Mouse (Mus musculus) embryonic fibroblast, embryonic 13.5 days (primary cell): ENCODE measurements around the gene Zfp719.

Experiments used
- CTCF ChIP-seq: IDR thresholded peaks from 2 replicates; pipeline ENCODE4 v1.5.1; 2011; ENCODE audit warnings: mild to moderate bottlenecking, control low read depth, low read length, moderate library complexity, borderline replicate concordance; ENCODE audit not compliant: insufficient read depth
- POLR2A ChIP-seq: IDR thresholded peaks from 2 replicates; pipeline ENCODE4 v1.6.1; 2011; ENCODE audit warnings: low read depth, mild to moderate bottlenecking, control low read depth, low read length, moderate library complexity

DNA sequence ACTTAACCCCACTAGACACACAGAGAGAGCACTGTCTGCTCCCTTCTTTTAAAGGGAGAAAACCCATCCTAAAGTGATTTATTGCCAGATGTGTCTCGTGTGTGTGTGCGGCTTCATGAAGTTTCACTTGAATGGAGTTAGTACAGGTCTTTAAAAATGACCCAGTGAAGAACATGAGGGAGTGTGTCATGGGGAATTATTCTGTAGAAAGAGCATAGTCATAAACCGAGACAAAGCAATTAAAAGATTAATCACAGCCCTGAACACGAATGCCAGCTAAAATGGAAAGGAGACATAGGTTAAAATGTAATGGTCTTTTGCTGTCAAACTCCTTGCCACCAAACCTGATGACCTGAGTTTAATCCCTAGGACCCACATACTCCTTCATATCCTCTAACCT lies 54.5 kb downstream of the Zfp719 start:
- TF ChIP-seq CTCF (no peak), POLR2A (no peak)
